ENCODE assay signal across 8 mouse cellular contexts in genomic region chr1:139080517-139081386, GRCm38 (mm10).
DNase-seq lines count a peak whose midpoint lies in the region; ATAC-seq and TF ChIP-seq lines count a peak whose summit lies in the region.
"Had no signal": no experiment of that assay in that cellular context is flagged by ENCODE, and none has a peak within 500 bp of the region (broad histone marks: within the 10 kb centered on the region; RNA-seq: fewer than 3 reads in every experiment).

No protein-coding gene starts in this region.

- no peak overlapping the region for H3K27ac ChIP-seq in forebrain, postnatal 0 days (ENCODE audit: low read depth, low read length)
- H3K27ac ChIP-seq in hindbrain, embryonic 13.5 days: peak overlapping the region; percentile 52
- H3K27ac ChIP-seq: liver, embryonic 15.5 days had no signal

- H3K4me2 ChIP-seq in forebrain, postnatal 0 days (ENCODE audit: low read depth): no peak overlapping the region
- H3K4me2 ChIP-seq in hindbrain, embryonic 13.5 days: peak overlapping the region; percentile 23; the same call in 1 of the 2 replicates
- H3K4me2 ChIP-seq: liver, embryonic 15.5 days had no signal

- no peaks in the 10 kb centered on the region for H3K27me3 ChIP-seq in forebrain, postnatal 0 days (ENCODE audit: insufficient read depth, low read length)
- no peaks in the 10 kb centered on the region for H3K27me3 ChIP-seq in hindbrain, embryonic 13.5 days
- H3K27me3 ChIP-seq: liver, embryonic 15.5 days had no signal

- H3K4me1 ChIP-seq in forebrain, postnatal 0 days (ENCODE audit: insufficient read depth): no peaks in the 10 kb centered on the region
- H3K4me1 ChIP-seq in hindbrain, embryonic 13.5 days (replicated peaks): peaks cover 14% of the 10 kb centered on the region
- H3K4me1 ChIP-seq: liver, embryonic 15.5 days had no signal

- H3K4me3 ChIP-seq in forebrain, postnatal 0 days (ENCODE audit: low read depth, low read length): no peak overlapping the region
- H3K4me3 ChIP-seq in hindbrain, embryonic 13.5 days: no peak overlapping the region
- H3K4me3 ChIP-seq: liver, embryonic 15.5 days had no signal

- no peak overlapping the region for H3K9ac ChIP-seq in forebrain, postnatal 0 days
- H3K9ac ChIP-seq in hindbrain, embryonic 13.5 days: no peak overlapping the region
- H3K9ac ChIP-seq: liver, embryonic 15.5 days had no signal

- WGBS in forebrain, postnatal 0 days: 36% methylated on average over 16 of the region's 16 CpGs
- WGBS in hindbrain, embryonic 13.5 days: 42% methylated on average over 16 of the region's 16 CpGs

- DNase-seq in right cerebral cortex, postnatal 10 days (ENCODE audit: low spot score in 2 of 2): peak; percentile 23 to 32
- DNase-seq in right cerebral cortex, postnatal 25 days: no peak
- DNase-seq in forebrain, postnatal 0 days: peak; percentile 64
- DNase-seq in testis, postnatal 10 days (ENCODE audit: low spot score): peak; percentile 44
- DNase-seq in thymus, adult 18-20 months: no peak
- no peak for DNase-seq in spleen, postnatal 10 days (ENCODE audit: low spot score in 2 of 2)

- no peaks in the 10 kb centered on the region for H3K36me3 ChIP-seq in forebrain, postnatal 0 days (ENCODE audit: insufficient read depth)
- H3K36me3 ChIP-seq in hindbrain, embryonic 13.5 days: no peaks in the 10 kb centered on the region
- H3K36me3 ChIP-seq: liver, embryonic 15.5 days had no signal

- ATAC-seq in forebrain, postnatal 0 days: peak; percentile 59
- peak; percentile 89 for ATAC-seq in hindbrain, embryonic 13.5 days (ENCODE audit: low FRiP score)

- TF ChIP-seq CTCF in forebrain, postnatal 0 days (IDR thresholded peaks at IDR 0.05; ENCODE audit: low read depth): no peak

- no peaks in the 10 kb centered on the region for H3K9me3 ChIP-seq in forebrain, postnatal 0 days (ENCODE audit: low read length)
- no peaks in the 10 kb centered on the region for H3K9me3 ChIP-seq in hindbrain, embryonic 13.5 days
- H3K9me3 ChIP-seq: liver, embryonic 15.5 days had no signal

Comparison
In these comparisons a context has a peak if more than half of its experiments do, and no peak if none do; other contexts are left out.
1. DNase-seq: peak in right cerebral cortex, postnatal 10 days (2 of 2), forebrain, postnatal 0 days (single experiment) and testis, postnatal 10 days (single experiment); none in right cerebral cortex, postnatal 25 days (single experiment), thymus, adult 18-20 months (0 of 2) and spleen, postnatal 10 days (0 of 2).